ENCODE assay signal across 8 mouse cellular contexts in genomic region chr5:63811819-63812508, GRCm38 (mm10). TPM values are rescaled to one million over a fixed set of nuclear protein-coding genes. Genes with fewer than 3 reads are reported as not detected.
DNase-seq lines count a peak whose midpoint lies in the region; ATAC-seq lines count a peak whose summit lies in the region.

Gene 0610040J01Rik (plus strand): TSS chr5:63812363.

- peaks cover 33% of the 10 kb centered on the region for H3K27me3 ChIP-seq in erythroblast, embryonic 14.5 days (ENCODE audit: control insufficient read depth)
- peaks cover 19% of the 10 kb centered on the region for H3K27me3 ChIP-seq in embryonic facial prominence, embryonic 15.5 days
- peaks cover 26% of the 10 kb centered on the region for H3K27me3 ChIP-seq in heart, embryonic 12.5 days (replicated peaks)
- H3K27me3 ChIP-seq in kidney, embryonic 16.5 days (ENCODE audit: insufficient read depth, low read length): no peaks in the 10 kb centered on the region
- 0 out of 2 replicates have a peak, but pooled peaks cover 13% of the 10 kb centered on the region for H3K27me3 ChIP-seq in limb, embryonic 15.5 days
- peaks cover 3% of the 10 kb centered on the region; the same call in 1 of the 2 replicates for H3K27me3 ChIP-seq in midbrain, embryonic 16.5 days (ENCODE audit: control insufficient read depth, insufficient read depth, low read depth, low read length)

- no peak for ATAC-seq in erythroblast, adult 5-6 weeks (replicated peaks; ENCODE audit: low FRiP score, poor library complexity, severe bottlenecking)
- ATAC-seq in embryonic facial prominence, embryonic 15.5 days (ENCODE audit: insufficient number of reproducible peaks, low FRiP score, low TSS enrichment, low read depth): peak; percentile 79
- ATAC-seq in heart, embryonic 12.5 days (ENCODE audit: insufficient number of reproducible peaks, low FRiP score): peak; percentile 78
- ATAC-seq in kidney, embryonic 16.5 days (ENCODE audit: low FRiP score, low TSS enrichment): peak; percentile 94
- ATAC-seq in limb, embryonic 15.5 days (ENCODE audit: insufficient number of reproducible peaks, low FRiP score, low TSS enrichment, low read depth): peak; percentile 72; the same call in 1 of the 2 replicates
- ATAC-seq in midbrain, embryonic 16.5 days: peak; percentile 94

- H3K36me3 ChIP-seq in erythroblast, embryonic 14.5 days (ENCODE audit: control insufficient read depth): no peaks in the 10 kb centered on the region
- H3K36me3 ChIP-seq in embryonic facial prominence, embryonic 15.5 days: no peaks in the 10 kb centered on the region
- H3K36me3 ChIP-seq in heart, embryonic 12.5 days: no peaks in the 10 kb centered on the region
- H3K36me3 ChIP-seq in kidney, embryonic 16.5 days (ENCODE audit: insufficient read depth, low read length): no peaks in the 10 kb centered on the region
- H3K36me3 ChIP-seq in limb, embryonic 15.5 days: no peaks in the 10 kb centered on the region
- H3K36me3 ChIP-seq in midbrain, embryonic 16.5 days (ENCODE audit: control insufficient read depth, insufficient read depth, low read length): peaks cover 4% of the 10 kb centered on the region; the same call in 1 of the 2 replicates

- peak within 1 kb of the TSS; percentile 29; the same call in 1 of the 2 replicates for H3K9ac ChIP-seq in embryonic facial prominence, embryonic 15.5 days
- H3K9ac ChIP-seq in heart, embryonic 12.5 days: peak within 1 kb of the TSS; percentile 59
- peak within 1 kb of the TSS; percentile 77 for H3K9ac ChIP-seq in kidney, embryonic 16.5 days (replicated peaks; ENCODE audit: low read length)
- H3K9ac ChIP-seq in limb, embryonic 15.5 days: peak within 1 kb of the TSS; percentile 41; the same call in 1 of the 2 replicates
- peak within 1 kb of the TSS; percentile 68 for H3K9ac ChIP-seq in midbrain, embryonic 16.5 days (ENCODE audit: low read depth, low read length)

- WGBS in embryonic facial prominence, embryonic 15.5 days: 2% methylated on average over 42 of the region's 42 CpGs
- 3% methylated on average over 42 of the region's 42 CpGs for WGBS in heart, embryonic 12.5 days
- 2% methylated on average over 42 of the region's 42 CpGs for WGBS in kidney, embryonic 16.5 days
- 2% methylated on average over 42 of the region's 42 CpGs for WGBS in limb, embryonic 15.5 days
- 3% methylated on average over 42 of the region's 42 CpGs for WGBS in midbrain, embryonic 16.5 days

- H3K9me3 ChIP-seq in erythroblast, embryonic 14.5 days (ENCODE audit: control insufficient read depth, low read length): peaks cover 9% of the 10 kb centered on the region
- no peaks in the 10 kb centered on the region for H3K9me3 ChIP-seq in embryonic facial prominence, embryonic 15.5 days (replicated peaks)
- H3K9me3 ChIP-seq in heart, embryonic 12.5 days (replicated peaks): peaks cover 7% of the 10 kb centered on the region; the same call in 1 of the 2 replicates
- H3K9me3 ChIP-seq in kidney, embryonic 16.5 days (ENCODE audit: low read length): peaks cover 4% of the 10 kb centered on the region; the same call in 1 of the 2 replicates
- H3K9me3 ChIP-seq in limb, embryonic 15.5 days: no peaks in the 10 kb centered on the region
- peaks cover 3% of the 10 kb centered on the region; the same call in 1 of the 2 replicates for H3K9me3 ChIP-seq in midbrain, embryonic 16.5 days (replicated peaks; ENCODE audit: control insufficient read depth, low read length, poor library complexity, severe bottlenecking)

- peak within 1 kb of the TSS; percentile 52 for H3K4me3 ChIP-seq in erythroblast, embryonic 14.5 days (replicated peaks)
- peak within 1 kb of the TSS; percentile 56 for H3K4me3 ChIP-seq in embryonic facial prominence, embryonic 15.5 days (replicated peaks)
- peak within 1 kb of the TSS; percentile 57 for H3K4me3 ChIP-seq in heart, embryonic 12.5 days
- H3K4me3 ChIP-seq in kidney, embryonic 16.5 days (ENCODE audit: low read length): peak within 1 kb of the TSS; percentile 61
- H3K4me3 ChIP-seq in limb, embryonic 15.5 days: peak within 1 kb of the TSS; percentile 56
- H3K4me3 ChIP-seq in midbrain, embryonic 16.5 days (ENCODE audit: low read depth, low read length): peak within 1 kb of the TSS; percentile 54

- DNase-seq in spleen, postnatal 36 days (ENCODE audit: low spot score in 2 of 2): peak; percentile 56 to 58

- peak within 1 kb of the TSS; percentile 98 for H3K4me2 ChIP-seq in embryonic facial prominence, embryonic 15.5 days (replicated peaks)
- peak within 1 kb of the TSS; percentile 94 for H3K4me2 ChIP-seq in heart, embryonic 12.5 days
- H3K4me2 ChIP-seq in kidney, embryonic 16.5 days (replicated peaks; ENCODE audit: low read depth, low read length): peak within 1 kb of the TSS; percentile 89
- peak within 1 kb of the TSS; percentile 96 for H3K4me2 ChIP-seq in limb, embryonic 15.5 days
- H3K4me2 ChIP-seq in midbrain, embryonic 16.5 days (ENCODE audit: low read length): peak within 1 kb of the TSS; percentile 97

- no peaks in the 10 kb centered on the region for H3K4me1 ChIP-seq in erythroblast, embryonic 14.5 days (ENCODE audit: control insufficient read depth)
- H3K4me1 ChIP-seq in embryonic facial prominence, embryonic 15.5 days: 0 out of 2 replicates have a peak, but pooled peaks cover 10% of the 10 kb centered on the region
- H3K4me1 ChIP-seq in heart, embryonic 12.5 days (replicated peaks): no peaks in the 10 kb centered on the region
- H3K4me1 ChIP-seq in kidney, embryonic 16.5 days (ENCODE audit: insufficient read depth, low read length): no peaks in the 10 kb centered on the region
- H3K4me1 ChIP-seq in limb, embryonic 15.5 days: peaks cover 10% of the 10 kb centered on the region
- peaks cover 7% of the 10 kb centered on the region; the same call in 1 of the 2 replicates for H3K4me1 ChIP-seq in midbrain, embryonic 16.5 days (ENCODE audit: control insufficient read depth, insufficient read depth, low read length)

- no peak within 1 kb of the TSS for H3K27ac ChIP-seq in embryonic facial prominence, embryonic 15.5 days (replicated peaks)
- H3K27ac ChIP-seq in heart, embryonic 12.5 days (ENCODE audit: poor library complexity, severe bottlenecking): no peak within 1 kb of the TSS
- peak within 1 kb of the TSS; percentile 46; the same call in 1 of the 2 replicates for H3K27ac ChIP-seq in kidney, embryonic 16.5 days (ENCODE audit: low read length)
- H3K27ac ChIP-seq in limb, embryonic 15.5 days: no peak within 1 kb of the TSS
- no peak within 1 kb of the TSS for H3K27ac ChIP-seq in midbrain, embryonic 16.5 days (ENCODE audit: low read length)

RNA-seq across cellular contexts. Expression of gene 0610040J01Rik, which starts in this region (rescaled TPM):
- 0.02 and 0.03 TPM in 2 replicates for polyA plus RNA-seq in erythroblast, embryonic 14.5 days (2012)
- 0.77 TPM in 1 of 2 replicates, not detected in the other for total RNA-seq in erythroblast, adult 5-6 weeks (2015; ENCODE audit: low replicate concordance)
- 2.4 TPM in 1 of 2 replicates, not detected in the other for total RNA-seq in erythroblast, adult 5-6 weeks (2017; ENCODE audit: low replicate concordance)
- polyA plus RNA-seq in embryonic facial prominence, embryonic 15.5 days (2015; fragmentation: Nextera tagmentation; extraction: Ambion mirVana): 5.7 and 6.1 TPM in 2 replicates
- polyA plus RNA-seq in heart, embryonic 12.5 days (2016; fragmentation: Nextera tagmentation; extraction: Ambion mirVana): 0.60 and 0.87 TPM in 2 replicates
- 63.1 and 66.3 TPM in 2 replicates for polyA plus RNA-seq in kidney, embryonic 16.5 days (2015; fragmentation: Nextera tagmentation; extraction: Ambion mirVana)
- 5.0 and 5.1 TPM in 2 replicates for polyA plus RNA-seq in limb, embryonic 15.5 days (2015; fragmentation: Nextera tagmentation; extraction: Ambion mirVana)
- 3.2 and 3.6 TPM in 2 replicates for polyA plus RNA-seq in midbrain, embryonic 16.5 days (2015; fragmentation: Nextera tagmentation; extraction: Ambion mirVana)

Comparison
In these comparisons a context has a peak if more than half of its experiments do, and no peak if none do; other contexts are left out.
1. Peak in ATAC-seq, H3K4me3 ChIP-seq, H3K9ac ChIP-seq and H3K4me2 ChIP-seq in heart, embryonic 12.5 days; RNA of the gene not detected or under 1 TPM.